In the genomic region with DNA sequence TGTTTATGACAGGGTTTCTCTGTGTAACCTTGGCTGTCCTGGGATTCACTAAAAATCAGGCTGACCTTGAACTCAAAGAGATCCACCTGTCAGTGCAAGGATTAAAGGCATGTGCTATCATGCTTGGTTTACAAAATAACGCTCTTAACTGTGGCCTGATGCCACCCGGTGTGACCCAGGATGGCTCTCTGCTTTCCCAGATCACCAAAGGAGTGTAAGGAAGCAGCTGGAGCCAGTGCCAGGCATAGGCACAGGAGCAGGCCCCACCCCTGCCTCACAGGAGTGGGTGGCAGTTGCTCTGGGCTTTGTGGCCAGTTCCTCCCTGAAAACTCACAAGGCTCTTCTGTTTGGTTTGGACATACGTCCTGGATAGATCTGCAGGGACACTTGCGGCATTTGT, we compare ENCODE assay signal across 14 mouse cellular contexts. TPM values are rescaled to one million over a fixed set of nuclear protein-coding genes. Genes with fewer than 3 reads are reported as not detected.
"Had no signal": no experiment of that assay in that cellular context is flagged by ENCODE, and none has a peak within 500 bp of the region (broad histone marks: within the 10 kb centered on the region; RNA-seq: fewer than 3 reads in every experiment).

No protein-coding gene starts in this region.

- H3K27ac ChIP-seq: layer of hippocampus, adult 2 months; limb, embryonic 12.5 days had no signal

- H3K4me2 ChIP-seq: limb, embryonic 12.5 days; liver, embryonic 13.5 days had no signal

- H3K4me1 ChIP-seq: limb, embryonic 12.5 days had no signal

- H3K9me3 ChIP-seq: limb, embryonic 12.5 days; liver, embryonic 13.5 days had no signal

- DNase-seq: kidney, adult 18-20 months; kidney, postnatal 10 days; kidney, postnatal 4 days; liver, embryonic 13.5 days; lung, adult 2 months; lung, postnatal 36 days; midbrain, embryonic 14.5 days; thymus, postnatal 4 days had no signal

- H3K4me3 ChIP-seq: layer of hippocampus, adult 2 months; limb, embryonic 12.5 days; liver, embryonic 13.5 days had no signal

- ATAC-seq: lung, postnatal 0 days had no signal

- H3K27me3 ChIP-seq: liver, embryonic 13.5 days had no signal

- H3K9ac ChIP-seq: limb, embryonic 12.5 days; liver, embryonic 13.5 days had no signal

- H3K36me3 ChIP-seq: limb, embryonic 12.5 days; liver, embryonic 13.5 days had no signal

RNA-seq across cellular contexts. Expression of a gene that starts 11.4 kb away (rescaled TPM):
- polyA plus RNA-seq: kidney, embryonic 14.5 days; liver, embryonic 13.5 days; spleen, adult 2 months had no signal

RNA-seq across cellular contexts. Expression of a gene that starts 20.7 kb away (rescaled TPM):
- polyA plus RNA-seq: kidney, embryonic 14.5 days; limb, embryonic 12.5 days; liver, embryonic 13.5 days; midbrain, embryonic 14.5 days had no signal

RNA-seq across cellular contexts. Expression of a gene that starts 43.8 kb away (rescaled TPM):
- polyA plus RNA-seq: midbrain, embryonic 14.5 days had no signal

RNA-seq across cellular contexts. Expression of a gene that starts 47.4 kb away (rescaled TPM):
- polyA plus RNA-seq: kidney, embryonic 14.5 days; limb, embryonic 12.5 days; liver, embryonic 13.5 days; midbrain, embryonic 14.5 days; neural tube, embryonic 14.5 days had no signal
